Mouse (Mus musculus) kidney, adult 8-10 months (tissue): ENCODE results near the gene Mrpl4.
"Not testable (repeated sequence)": the region's sequence is repeated elsewhere in the genome, so short reads cannot be mapped to it uniquely, and the experiment has no call there.

Source experiments
- DNase-seq, 2 experiments: peaks; one replicate each; pipeline ENCODE4 v3.0.0; 2022

Mrpl4 gene

DNA sequence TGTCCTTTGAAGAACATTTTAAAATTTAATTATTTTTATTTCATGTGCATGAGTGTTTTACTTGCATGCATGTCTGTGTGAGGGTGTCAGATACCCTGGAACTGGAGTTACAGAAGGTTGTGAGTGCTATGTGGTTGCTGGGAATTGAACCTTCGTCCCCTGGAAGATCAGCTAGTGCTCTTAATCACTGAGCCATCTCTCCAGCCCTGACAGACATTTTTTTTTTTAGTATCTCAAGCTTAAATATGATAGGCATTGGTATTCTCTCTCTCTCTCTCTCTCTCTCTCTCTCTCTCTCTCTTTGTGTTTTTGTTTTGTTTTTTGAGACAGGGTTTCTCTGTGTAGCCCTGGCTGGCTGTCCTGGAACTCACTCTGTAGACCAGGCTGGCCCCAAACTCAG, 42.2 kb downstream of the Mrpl4 start:
- not testable (repeated sequence) for DNase-seq

- no peak for DNase-seq
Observed at GRCm38 (mm10) chr9:21045235-21045634, 42.7 kb downstream of the Mrpl4 start.

- DNase-seq = no peak
Observed at GRCm38 (mm10) chr9:21051578-21051977, 49.0 kb downstream of the Mrpl4 start.
